ENCODE assay signal across 9 mouse cellular contexts in the genomic region with DNA sequence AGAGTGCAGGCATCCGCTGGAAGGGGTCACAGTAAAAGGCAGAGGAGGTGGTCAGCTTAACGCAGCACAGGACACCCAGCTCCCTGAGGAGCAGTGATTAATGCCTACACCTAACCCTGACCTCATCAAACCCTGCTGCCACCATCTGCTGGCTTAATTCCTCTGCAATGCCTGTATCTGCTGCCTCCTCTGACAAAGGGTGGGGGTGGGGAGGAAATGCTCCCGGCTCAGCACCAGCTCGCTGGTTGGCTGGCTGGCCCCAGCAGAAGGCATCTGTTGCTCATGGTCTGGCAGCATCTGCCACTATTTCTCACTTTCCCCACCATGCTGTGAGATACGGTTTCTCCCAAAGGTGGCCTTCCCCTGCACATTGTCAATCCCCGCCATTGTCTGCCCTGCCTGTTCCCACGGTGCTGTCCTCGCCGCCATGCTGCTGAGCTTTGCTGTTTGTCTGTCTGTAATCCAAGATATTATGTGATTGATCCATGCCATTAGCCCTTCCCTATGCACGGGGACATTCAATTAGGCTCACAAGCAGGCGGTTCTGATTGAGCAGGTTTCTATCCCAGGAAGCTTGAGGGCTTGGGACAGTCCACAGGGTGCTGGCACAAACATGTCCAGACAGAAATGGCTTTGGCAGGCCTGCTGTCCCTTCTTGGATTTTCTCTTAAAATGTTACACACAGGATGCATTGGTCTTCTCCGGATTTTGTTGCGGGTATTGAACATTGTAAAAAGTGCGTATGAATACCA. TPM values are rescaled to one million over a fixed set of nuclear protein-coding genes. Genes with fewer than 3 reads are reported as not detected.
A peak's percentile ranks its signal among the peaks of the same experiment; 100 is the strongest.
DNase-seq lines count a peak whose midpoint lies in the region; ATAC-seq lines count a peak whose summit lies in the region.
"Had no signal": no experiment of that assay in that cellular context is flagged by ENCODE, and none has a peak within 500 bp of the region (broad histone marks: within the 10 kb centered on the region; RNA-seq: fewer than 3 reads in every experiment).

No protein-coding gene starts in this region.

- no peaks in the 10 kb centered on the region for H3K27me3 ChIP-seq in heart, embryonic 15.5 days
- H3K27me3 ChIP-seq in hindbrain, embryonic 16.5 days (replicated peaks; ENCODE audit: control insufficient read depth, insufficient read depth, low read length) = no peaks in the 10 kb centered on the region

- no peak for ATAC-seq in heart, embryonic 15.5 days (replicated peaks; ENCODE audit: insufficient number of reproducible peaks, insufficient read depth, low FRiP score, low read depth)
- ATAC-seq in hindbrain, embryonic 16.5 days = peak; percentile 94
- ATAC-seq in megakaryocyte-erythroid progenitor cell, adult 5-6 weeks (replicated peaks; ENCODE audit: low FRiP score, low TSS enrichment, poor library complexity, severe bottlenecking) = no peak

- WGBS in heart, embryonic 15.5 days = 31% methylated on average over 14 of the region's 14 CpGs
- 24% methylated on average over 14 of the region's 14 CpGs for WGBS in hindbrain, embryonic 16.5 days

- peak overlapping the region; percentile 36; the same call in 1 of the 2 replicates for H3K4me2 ChIP-seq in heart, embryonic 15.5 days
- H3K4me2 ChIP-seq in hindbrain, embryonic 16.5 days (ENCODE audit: low read length) = peak overlapping the region; percentile 42

- DNase-seq in heart, postnatal 25 days (ENCODE audit: low spot score) = no peak
- DNase-seq in cerebellum, postnatal 36 days = peak; percentile 49 to 59
- DNase-seq in neural tube, embryonic 10.5 days (ENCODE audit: extremely low spot score, low spot score) = peak; percentile 76
- no peak for DNase-seq in kidney, adult 8-10 months
- no peak for DNase-seq in gastrocnemius, postnatal 14 days

- intact Hi-C loops in heart, postnatal 25 days (cut with DNase I) = no loop called here
- intact Hi-C loops in gastrocnemius, postnatal 14 days (cut with DNase I; ENCODE audit: low total_unique reads) = no loop called here

- H3K9ac ChIP-seq in heart, embryonic 15.5 days = no peak overlapping the region
- no peak overlapping the region for H3K9ac ChIP-seq in hindbrain, embryonic 16.5 days (ENCODE audit: low read depth, low read length)

- no peak overlapping the region for H3K4me3 ChIP-seq in heart, embryonic 15.5 days
- H3K4me3 ChIP-seq in hindbrain, embryonic 16.5 days (ENCODE audit: low read length) = no peak overlapping the region; the same call in 1 of the 2 replicates

- peaks cover 3% of the 10 kb centered on the region; the same call in 1 of the 2 replicates for H3K4me1 ChIP-seq in heart, embryonic 15.5 days (replicated peaks)
- peaks cover 10% of the 10 kb centered on the region for H3K4me1 ChIP-seq in hindbrain, embryonic 16.5 days (ENCODE audit: control insufficient read depth, insufficient read depth, low read depth, low read length)

- H3K9me3 ChIP-seq in heart, embryonic 15.5 days (replicated peaks) = no peaks in the 10 kb centered on the region
- no peaks in the 10 kb centered on the region for H3K9me3 ChIP-seq in hindbrain, embryonic 16.5 days (ENCODE audit: control insufficient read depth, low read length)
- H3K9me3 ChIP-seq: G1E had no signal

- no peak overlapping the region for H3K27ac ChIP-seq in heart, embryonic 15.5 days
- 0 out of 2 replicates have a peak overlapping the region, but pooled peaks have one; percentile 6 for H3K27ac ChIP-seq in hindbrain, embryonic 16.5 days (ENCODE audit: low read depth, low read length)

- H3K36me3 ChIP-seq in heart, embryonic 15.5 days = no peaks in the 10 kb centered on the region
- H3K36me3 ChIP-seq in hindbrain, embryonic 16.5 days (ENCODE audit: control insufficient read depth, insufficient read depth, low read length) = no peaks in the 10 kb centered on the region
- H3K36me3 ChIP-seq: G1E had no signal

RNA-seq across cellular contexts. Expression of gene Dll1, which starts 33.4 kb away (rescaled TPM):
- 4.8 and 5.2 TPM in 2 replicates for polyA plus RNA-seq in heart, embryonic 15.5 days (2015; fragmentation: Nextera tagmentation; extraction: Ambion mirVana)
- 1 to 10 TPM; 6.1 TPM for total RNA-seq in heart, postnatal 25 days (2021)
- polyA plus RNA-seq in hindbrain, embryonic 16.5 days (2015; fragmentation: Nextera tagmentation; extraction: Ambion mirVana) = 16.3 and 17.7 TPM in 2 replicates
- total RNA-seq in megakaryocyte-erythroid progenitor cell, adult 5-6 weeks (2014; fragmentation: Nextera tagmentation) = not detected in 2 replicates
- 0.28 and 1.0 TPM in 2 replicates for total RNA-seq in megakaryocyte-erythroid progenitor cell, adult 5-6 weeks (2017)
- 1 to 10 TPM; 5.6 to 6.0 TPM for total RNA-seq in gastrocnemius, postnatal 14 days (2021)
- total RNA-seq: G1E had no signal
- polyA plus RNA-seq: G1E had no signal

RNA-seq across cellular contexts. Expression of gene Fam120b, which starts 52.8 kb away (rescaled TPM):
- 14.7 and 17.8 TPM in 2 replicates for polyA plus RNA-seq in heart, embryonic 15.5 days (2015; fragmentation: Nextera tagmentation; extraction: Ambion mirVana)
- total RNA-seq in heart, postnatal 25 days (2021) = 10 to 100 TPM; 10.8 to 11.8 TPM
- polyA plus RNA-seq in hindbrain, embryonic 16.5 days (2015; fragmentation: Nextera tagmentation; extraction: Ambion mirVana) = 45.8 and 48.0 TPM in 2 replicates
- total RNA-seq in megakaryocyte-erythroid progenitor cell, adult 5-6 weeks (2014; fragmentation: Nextera tagmentation) = 8.0 and 11.9 TPM in 2 replicates
- total RNA-seq in megakaryocyte-erythroid progenitor cell, adult 5-6 weeks (2017) = 9.8 and 11.0 TPM in 2 replicates
- total RNA-seq in gastrocnemius, postnatal 14 days (2021) = 1 to 10 TPM; 8.6 to 8.8 TPM

Comparison
In these comparisons a context has a peak if more than half of its experiments do, and no peak if none do; other contexts are left out.
1. DNase-seq: peak in cerebellum, postnatal 36 days (2 of 2) and neural tube, embryonic 10.5 days (single experiment); none in heart, postnatal 25 days (single experiment), kidney, adult 8-10 months (0 of 2) and gastrocnemius, postnatal 14 days (single experiment).